Mouse (Mus musculus): ENCODE results near the gene Ypel5.

DNA sequence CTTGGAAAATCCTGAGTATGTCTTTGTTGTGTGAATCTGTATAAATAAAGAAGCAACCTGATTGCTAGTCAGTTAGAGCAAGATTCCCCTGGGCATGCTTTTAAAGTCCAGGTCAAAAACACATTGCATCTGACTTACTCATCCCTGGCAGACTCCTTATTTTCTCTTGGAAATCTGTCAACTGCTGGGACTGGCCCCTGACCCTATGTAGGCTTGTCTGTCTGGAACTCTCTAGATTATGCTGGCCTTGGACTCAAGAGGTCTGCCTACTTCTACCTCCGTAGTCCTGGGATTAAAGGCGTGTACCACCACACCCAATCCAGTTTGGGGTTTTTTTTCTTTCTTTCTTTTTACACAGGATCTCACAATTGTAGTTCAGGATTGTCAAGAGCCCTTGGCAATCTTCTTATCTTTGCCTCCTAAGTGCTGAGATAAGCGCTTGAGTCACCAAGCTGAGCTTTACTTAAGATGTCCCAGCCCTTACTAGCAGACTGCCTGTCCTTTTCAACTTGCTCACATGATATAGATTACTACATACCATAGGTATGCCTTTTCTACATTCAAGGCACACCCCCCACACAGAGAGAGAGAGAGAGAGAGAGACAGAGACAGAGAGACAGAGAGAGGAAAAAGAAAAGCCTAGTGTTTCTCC lies 8.1 kb upstream of the Ypel5 start:
- TF ChIP-seq IRF4 (IDR thresholded peaks at IDR 0.05; ENCODE audit: low read depth, low read length) (no peak), CTCF (conservative IDR thresholded peaks at IDR 0.05 in 1 of 2, IDR thresholded peaks at IDR 0.05 in 1 of 2; ENCODE audit: low read depth in 2 of 2, low read length in 2 of 2) (no peak), POLR2AphosphoS2 (IDR thresholded peaks at IDR 0.05; ENCODE audit: low read depth, low read length) (no peak), EP300 (IDR thresholded peaks at IDR 0.05; ENCODE audit: low read length) (no peak), UBTF (IDR thresholded peaks at IDR 0.05; ENCODE audit: low read depth, low read length) (no peak), ELF1 (IDR thresholded peaks at IDR 0.05; ENCODE audit: low read depth, low read length) (no peak), MYC (IDR thresholded peaks at IDR 0.05; ENCODE audit: low read depth, low read length) (no peak), USF1 (IDR thresholded peaks at IDR 0.05; ENCODE audit: low read depth, low read length) (no peak), MAX (IDR thresholded peaks at IDR 0.05; ENCODE audit: low read length) (no peak), ETS1 (conservative IDR thresholded peaks at IDR 0.05; ENCODE audit: low read depth, low read length) (no peak)
